Mouse (Mus musculus) bone marrow macrophage, adult 2 months (primary cell): ENCODE results near the gene C1rl.

Experiments
- CTCF ChIP-seq: IDR thresholded peaks from 2 replicates; pipeline ENCODE4 v1.5.1; 2012; ENCODE audit warnings: low read depth, mild to moderate bottlenecking, low read length, moderate library complexity
- POLR2A ChIP-seq: IDR thresholded peaks from 2 replicates; pipeline ENCODE4 v1.6.1; 2012; ENCODE audit warnings: mild to moderate bottlenecking, low read depth, low read length, borderline replicate concordance

GRCm38 (mm10) chr6:124448186-124448852 is 44.6 kb upstream of the C1rl start:
- TF ChIP-seq CTCF (peak; percentile 90), POLR2A (no peak)
